Mouse (Mus musculus) E14TG2a.4 (cell line): Measurements from ENCODE around the gene Cpne6.

Source experiments
- CTCF ChIP-seq: conservative IDR thresholded peaks from 2 replicates; pipeline ENCODE4 v1.5.1; 2014; ENCODE audit warnings: low read length
- POU5F1 ChIP-seq: IDR thresholded peaks from 2 replicates; pipeline ENCODE4 v1.6.1; 2014; ENCODE audit warnings: low read length, borderline replicate concordance

DNA sequence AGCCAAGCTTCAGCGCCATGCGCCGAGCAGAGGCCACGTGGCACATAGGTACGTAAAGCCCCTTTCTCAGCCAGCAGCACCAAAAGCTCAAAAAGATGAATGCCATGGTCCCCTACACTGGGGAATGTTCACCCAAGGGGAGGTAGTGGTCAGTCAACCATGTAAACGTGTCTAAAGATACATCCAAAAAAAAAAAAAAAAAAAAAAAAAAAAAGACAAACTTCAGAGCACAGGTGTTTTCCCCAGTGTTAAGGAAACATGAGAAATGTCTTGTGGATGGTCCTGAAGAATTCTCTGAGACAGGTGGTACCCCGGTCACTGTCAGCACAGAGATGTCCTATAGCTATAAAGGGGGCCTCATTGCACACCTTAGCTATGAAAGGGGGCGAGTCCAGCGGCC, 4.6 kb upstream of the Cpne6 start:
- TF ChIP-seq CTCF = no peak
- TF ChIP-seq POU5F1 = no peak
